Mouse (Mus musculus) T-helper 1 cell (primary cell): ENCODE measurements around the gene Igf2bp1.

Experiments used
- in situ Hi-C: fragments of 300-600 bp; cut with MboI, MseI; formaldehyde crosslinking; loops from one replicate; pipeline ENCODE4 v1.15.1; 2025; ENCODE audit warnings: high pct_unique_total_duplicates

Gene Igf2bp1

GRCm38 (mm10) chr11:96007516-96008235 is 1.9 kb upstream of the Igf2bp1 start:
- in situ Hi-C loops: loop anchor here (10.0 kb wide), 1 partner anchor 1227 kb away; no protein-coding TSS in a partner anchor

- in situ Hi-C loops: loop anchor here (10.0 kb wide), 1 partner anchor 1228 kb away; no protein-coding TSS in a partner anchor
These were observed 1.2 kb upstream of the Igf2bp1 start for GRCm38 (mm10) chr11:96006852-96007515.

GRCm38 (mm10) chr11:96006367-96006851 is 669 bp upstream of the Igf2bp1 start:
- in situ Hi-C loops: loop anchor here (10.0 kb wide), 1 partner anchor 1228 kb away; no protein-coding TSS in a partner anchor

GRCm38 (mm10) chr11:96004793-96005402 is 842 bp downstream of the Igf2bp1 start:
- in situ Hi-C loops: loop anchor here (10.0 kb wide), 1 partner anchor 1230 kb away; no protein-coding TSS in a partner anchor

GRCm38 (mm10) chr11:96003969-96004792 is 1.6 kb downstream of the Igf2bp1 start:
- in situ Hi-C loops: loop anchor here (10.0 kb wide), 1 partner anchor 1231 kb away; no protein-coding TSS in a partner anchor

- in situ Hi-C loops: loop anchor here (10.0 kb wide), 1 partner anchor 1232 kb away; no protein-coding TSS in a partner anchor
These were observed 2.4 kb downstream of the Igf2bp1 start for GRCm38 (mm10) chr11:96003100-96003900.

- in situ Hi-C loops: loop anchor here (25.0 kb wide), 1 partner anchor 243 kb away; no protein-coding TSS in a partner anchor
These were observed 11.6 kb downstream of the Igf2bp1 start for GRCm38 (mm10) chr11:95994151-95994550.

GRCm38 (mm10) chr11:95990886-95991708 is 14.6 kb downstream of the Igf2bp1 start:
- in situ Hi-C loops: loop anchor here (25.0 kb wide), 1 partner anchor 246 kb away; no protein-coding TSS in a partner anchor

- in situ Hi-C loops: loop anchor here (25.0 kb wide), 1 partner anchor 247 kb away; no protein-coding TSS in a partner anchor
These were observed 15.3 kb downstream of the Igf2bp1 start for GRCm38 (mm10) chr11:95990431-95990830.

GRCm38 (mm10) chr11:95989864-95990263 is 15.9 kb downstream of the Igf2bp1 start:
- in situ Hi-C loops: loop anchor here (25.0 kb wide), 1 partner anchor 247 kb away; no protein-coding TSS in a partner anchor

- in situ Hi-C loops: loop anchor here (25.0 kb wide), 1 partner anchor 249 kb away; no protein-coding TSS in a partner anchor
These were observed 17.2 kb downstream of the Igf2bp1 start for GRCm38 (mm10) chr11:95988533-95988932.

GRCm38 (mm10) chr11:95987854-95988447 is 17.8 kb downstream of the Igf2bp1 start:
- in situ Hi-C loops: loop anchor here (25.0 kb wide), 1 partner anchor 249 kb away; no protein-coding TSS in a partner anchor

GRCm38 (mm10) chr11:95982475-95982874 is 23.3 kb downstream of the Igf2bp1 start:
- in situ Hi-C loops: loop anchor here (25.0 kb wide), 1 partner anchor 255 kb away; no protein-coding TSS in a partner anchor

GRCm38 (mm10) chr11:95981804-95982203 is 23.9 kb downstream of the Igf2bp1 start:
- in situ Hi-C loops: loop anchor here (25.0 kb wide), 1 partner anchor 255 kb away; no protein-coding TSS in a partner anchor

GRCm38 (mm10) chr11:95980762-95981418 is 24.9 kb downstream of the Igf2bp1 start:
- in situ Hi-C loops: loop anchor here (25.0 kb wide), 1 partner anchor 256 kb away; no protein-coding TSS in a partner anchor

- in situ Hi-C loops: loop anchor here (25.0 kb wide), 1 partner anchor 259 kb away; no protein-coding TSS in a partner anchor
These were observed 27.3 kb downstream of the Igf2bp1 start for GRCm38 (mm10) chr11:95978487-95978886.

- in situ Hi-C loops: loop anchor here (25.0 kb wide), 1 partner anchor 261 kb away; no protein-coding TSS in a partner anchor
These were observed 29.4 kb downstream of the Igf2bp1 start for GRCm38 (mm10) chr11:95976290-95976689.
